Mouse (Mus musculus): Measurements from ENCODE around the gene Nxph4.

DNA sequence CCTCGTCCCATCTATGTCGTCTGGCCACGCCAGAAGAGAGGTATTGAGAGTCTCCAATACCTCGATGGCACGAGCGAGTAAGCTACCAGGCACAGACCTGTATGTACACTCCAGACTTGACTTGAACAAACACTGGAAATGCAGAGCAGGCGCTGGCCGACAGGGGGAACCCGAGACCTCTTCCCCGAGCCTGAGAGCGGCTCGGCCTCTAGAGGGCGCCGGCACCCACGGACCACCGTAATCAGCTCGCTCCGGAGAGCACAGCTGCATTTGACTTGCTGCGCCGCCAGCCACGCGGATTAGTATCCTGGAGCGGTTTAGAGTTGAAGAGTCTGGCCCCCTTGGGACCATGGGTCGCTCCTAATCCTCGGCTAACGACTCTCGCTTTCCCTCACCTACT is 21.5 kb downstream of the Nxph4 start:
- TF ChIP-seq CTCF (IDR thresholded peaks at IDR 0.05; ENCODE audit: low read depth): peak; percentile 100
- no peak for TF ChIP-seq EP300 (IDR thresholded peaks at IDR 0.05; ENCODE audit: low read depth)
